Comparison of ENCODE assay signal across 9 mouse cellular contexts in genomic region chr13:19684007-19684406, GRCm38 (mm10). TPM values are rescaled to one million over a fixed set of nuclear protein-coding genes. Genes with fewer than 3 reads are reported as not detected.
A peak's percentile ranks its signal among the peaks of the same experiment; 100 is the strongest.
DNase-seq lines count a peak whose midpoint lies in the region.
"Had no signal": no experiment of that assay in that cellular context is flagged by ENCODE, and none has a peak within 500 bp of the region (broad histone marks: within the 10 kb centered on the region; RNA-seq: fewer than 3 reads in every experiment).

No protein-coding gene starts in this region.

- intact Hi-C loops in heart, postnatal 14 days (cut with DNase I), result loop anchor here (1.0 to 5.0 kb wide), 2 partner anchors 319 to 527 kb away; no protein-coding TSS in a partner anchor
- intact Hi-C loops in heart, postnatal 25 days (cut with DNase I), result loop anchor here (2.0 to 5.0 kb wide), 2 partner anchors 319 to 527 kb away; no protein-coding TSS in a partner anchor

- DNase-seq in heart, postnatal 14 days, result peak; percentile 25 to 61
- no peak for DNase-seq in heart, postnatal 25 days (ENCODE audit: low spot score)
- peak; percentile 48 for DNase-seq in 416B (ENCODE audit: low read depth)
- peak; percentile 71 for DNase-seq in Muller cell, postnatal 12 days (ENCODE audit: inconsistent ontology term)
- peak; percentile 31 for DNase-seq in embryo, embryonic 11 days
- DNase-seq in layer of hippocampus, adult 11-12 months (ENCODE audit: low spot score), result peak; percentile 65
- DNase-seq in mesoderm, embryonic 11.5 days (ENCODE audit: low read depth, low spot score), result peak; percentile 39
- DNase-seq in urinary bladder, postnatal 10 days (ENCODE audit: low spot score), result no peak

RNA-seq across cellular contexts. Expression of gene Nme8, which starts 13.6 kb away (rescaled TPM):
- under 1 TPM in 1 of 2 experiments, not detected in 1; 0.17 TPM for total RNA-seq in heart, postnatal 14 days (2021)
- total RNA-seq in heart, postnatal 25 days (2021), result not detected
- total RNA-seq: left cerebral cortex, postnatal 36 days had no signal

Comparison
In these comparisons a context has a peak if more than half of its experiments do, and no peak if none do; other contexts are left out.
1. DNase-seq: peak in heart, postnatal 14 days (2 of 2), 416B (single experiment), Muller cell, postnatal 12 days (single experiment), embryo, embryonic 11 days (single experiment), layer of hippocampus, adult 11-12 months (single experiment) and mesoderm, embryonic 11.5 days (single experiment); none in heart, postnatal 25 days (single experiment) and urinary bladder, postnatal 10 days (single experiment).